Mouse (Mus musculus) liver, adult 2 months (tissue): Measurements from ENCODE around the gene Ppp1r14a.

Source experiments
- CTCF ChIP-seq: fragments of 200-500 bp; IDR thresholded peaks from 2 replicates; pipeline ENCODE4 v1.5.1; 2011; ENCODE audit warnings: low read depth, low read length, control low read depth
- POLR2A ChIP-seq: fragments of 200-500 bp; IDR thresholded peaks from 2 replicates; pipeline ENCODE4 v1.6.1; 2011; ENCODE audit warnings: low read length, control low read depth; ENCODE audit not compliant: insufficient read depth; ENCODE audit errors: extremely low read depth

GRCm38 (mm10) chr7:29316976-29317375 lies 27.9 kb downstream of the Ppp1r14a start:
- no peak for TF ChIP-seq CTCF
- TF ChIP-seq POLR2A = no peak
